Mouse (Mus musculus): Measurements from ENCODE around the gene Klhl7. TPM values are rescaled to one million over a fixed set of nuclear protein-coding genes. Genes with fewer than 3 reads are reported as not detected.

The Klhl7 gene
- total RNA-seq (2021), result 10 to 100 TPM; 50.4 to 59.1 TPM
- long read RNA-seq, experiment 1, transcript Klhl7-201 (11 exons, 2,966 nt), result major isoform, 60 of 67 reads
- long read RNA-seq, experiment 1, partial matches to known transcripts, result 2 of 67 reads
- long read RNA-seq, experiment 1, other reads (novel, unspliced or antisense), result 5 of 67 reads
- long read RNA-seq, experiment 2, transcript Klhl7-201 (11 exons, 2,966 nt), result major isoform, 72 of 79 reads
- long read RNA-seq, experiment 2, partial matches to known transcripts, result 3 of 79 reads
- long read RNA-seq, experiment 2, other reads (novel, unspliced or antisense), result 4 of 79 reads

DNA sequence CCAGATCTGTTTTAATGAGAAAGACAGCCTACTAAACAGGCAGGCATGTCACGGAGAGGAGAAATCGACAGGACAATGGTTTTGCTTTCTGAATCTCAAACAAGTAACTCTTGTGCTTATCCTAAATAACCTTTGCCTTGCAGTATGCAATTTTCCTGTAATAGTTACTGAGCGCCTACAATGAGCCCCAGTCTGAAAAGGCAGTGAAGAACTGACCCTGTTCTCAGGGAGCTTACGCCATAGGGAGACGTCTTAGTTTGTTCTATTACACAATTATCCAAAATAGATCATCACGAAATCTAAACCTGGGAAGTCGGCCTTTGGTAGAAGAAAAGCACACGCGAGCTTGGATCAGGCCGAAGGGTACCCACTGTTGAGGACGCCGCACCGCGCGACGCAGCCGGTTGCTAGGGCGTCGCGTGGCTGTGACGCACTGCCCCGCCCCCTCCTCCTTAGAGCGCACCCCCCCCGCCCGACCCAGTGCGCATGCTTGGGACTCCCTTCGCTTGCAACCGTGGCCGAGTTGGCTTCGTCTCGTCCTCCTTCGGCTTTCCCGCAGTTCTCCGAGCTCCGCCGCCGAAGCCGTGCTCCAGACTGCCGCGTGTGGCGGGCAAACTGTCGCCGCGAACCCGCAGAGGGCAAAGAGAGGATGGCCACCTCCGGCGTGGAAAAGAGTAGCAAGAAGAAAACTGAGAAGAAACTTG is at the start of gene Klhl7:
Gene Klhl7, plus strand, starts transcription at position 500 of the 704 bp plus-strand sequence.
- peak; percentile 71 to 88 for DNase-seq (ENCODE audit: low spot score in 2 of 2)

DNA sequence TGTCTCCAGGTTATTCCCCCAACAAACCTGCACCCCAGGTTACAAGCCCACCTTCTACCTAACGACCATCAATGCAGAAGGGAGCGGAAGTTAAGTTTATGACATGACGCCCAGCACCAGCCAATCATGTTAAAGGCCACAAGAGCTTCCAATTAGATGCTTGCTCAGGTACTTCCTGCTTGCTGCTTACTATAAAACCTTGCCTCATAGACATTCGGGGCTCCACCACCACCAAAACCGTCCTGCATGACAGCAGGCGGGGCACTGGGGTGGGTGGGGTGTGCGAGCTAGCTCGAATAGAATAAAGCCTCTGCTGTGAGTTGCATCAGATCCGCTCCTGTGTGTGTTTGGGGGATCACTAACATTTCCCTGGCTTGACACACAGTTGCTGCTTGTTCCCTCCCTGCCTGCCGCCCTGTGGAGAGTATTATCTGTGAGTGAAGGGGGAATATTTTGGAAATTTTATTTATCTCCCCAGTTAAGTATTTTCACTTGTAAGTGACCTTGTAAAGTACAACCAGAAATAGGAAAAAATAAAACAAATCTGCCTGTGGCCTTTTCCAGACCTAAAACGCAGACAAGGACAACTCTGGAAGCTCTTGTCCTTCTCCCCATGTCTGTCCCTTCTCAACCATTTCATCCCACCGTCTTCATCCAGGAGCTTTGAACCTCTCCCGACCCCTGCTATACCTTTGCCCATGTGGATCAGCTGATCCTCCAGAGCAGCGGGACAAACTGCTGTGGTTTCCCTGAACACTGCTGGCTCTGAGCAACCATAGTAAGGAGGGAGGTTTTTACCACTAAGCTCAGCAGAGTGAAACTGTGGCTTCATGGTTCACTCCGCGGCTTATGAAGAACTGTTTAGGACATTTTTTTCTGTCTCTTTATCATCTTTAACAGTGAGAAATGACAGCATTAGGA is 48.4 kb upstream of the Klhl7 start:
- no peak for DNase-seq (ENCODE audit: low spot score in 2 of 2)

DNA sequence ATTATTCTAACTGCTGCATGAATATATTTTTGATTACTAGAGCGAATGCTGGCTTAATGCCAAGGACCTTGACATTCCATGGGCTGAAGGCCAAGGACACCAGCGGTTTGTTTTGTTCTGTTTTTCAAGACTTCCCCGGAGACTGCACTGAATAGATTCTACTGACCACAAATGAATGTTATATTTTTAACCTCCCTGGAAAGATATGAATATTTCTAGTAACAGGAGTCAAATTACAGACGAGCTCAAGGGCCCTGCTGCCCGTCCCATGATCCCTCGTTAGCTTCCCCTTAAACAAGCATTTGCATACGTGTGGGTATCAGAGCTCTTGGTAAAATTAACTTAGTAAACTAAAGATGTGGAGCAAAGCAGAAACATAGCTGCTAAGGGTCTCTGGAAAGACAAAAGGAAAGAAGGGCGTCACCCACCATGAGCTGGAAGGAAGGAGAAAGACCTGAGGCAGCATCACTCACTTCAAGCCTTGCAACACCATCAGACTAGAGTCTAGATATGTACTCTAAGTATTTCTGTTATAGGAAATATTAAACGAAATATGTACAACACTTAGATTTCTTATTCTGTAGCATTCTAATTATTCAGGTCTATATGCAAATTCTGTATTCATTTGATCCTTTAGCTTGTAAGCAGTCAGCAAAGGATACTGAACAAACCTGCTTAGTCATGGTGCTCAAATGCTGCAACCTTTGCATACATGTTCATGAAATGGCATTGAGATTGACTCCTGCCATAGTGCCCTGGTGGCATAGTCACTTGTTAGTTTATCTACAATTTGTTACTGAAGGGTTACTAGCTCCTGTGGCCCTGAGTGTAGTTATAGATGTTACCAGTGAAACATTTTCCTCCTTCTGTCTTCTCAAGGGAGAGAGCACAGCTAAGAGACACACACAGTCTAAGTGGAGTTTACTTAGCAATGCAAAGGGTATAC is 46.9 kb upstream of the Klhl7 start:
- no peak for DNase-seq (ENCODE audit: low spot score in 2 of 2)

DNA sequence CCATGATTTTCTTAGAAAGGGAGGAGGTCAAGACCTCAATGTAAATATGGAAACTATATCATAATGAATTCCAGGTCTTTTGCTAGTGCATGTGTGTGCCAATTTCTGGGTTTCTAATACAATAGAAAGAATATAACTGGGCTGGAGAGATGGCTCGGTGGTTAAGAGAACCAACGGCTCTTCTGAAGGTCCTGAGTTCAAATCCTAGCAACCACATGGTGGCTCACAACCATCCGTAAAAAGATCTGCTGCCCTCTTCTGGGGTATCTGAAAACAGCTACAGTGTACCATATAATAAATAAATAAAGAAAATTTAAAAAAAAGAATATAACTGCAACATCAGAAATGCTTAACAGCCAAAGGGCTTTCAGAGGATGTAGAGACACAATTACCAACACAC is 46.0 kb upstream of the Klhl7 start:
- DNase-seq (ENCODE audit: low spot score in 2 of 2), result no peak

DNA sequence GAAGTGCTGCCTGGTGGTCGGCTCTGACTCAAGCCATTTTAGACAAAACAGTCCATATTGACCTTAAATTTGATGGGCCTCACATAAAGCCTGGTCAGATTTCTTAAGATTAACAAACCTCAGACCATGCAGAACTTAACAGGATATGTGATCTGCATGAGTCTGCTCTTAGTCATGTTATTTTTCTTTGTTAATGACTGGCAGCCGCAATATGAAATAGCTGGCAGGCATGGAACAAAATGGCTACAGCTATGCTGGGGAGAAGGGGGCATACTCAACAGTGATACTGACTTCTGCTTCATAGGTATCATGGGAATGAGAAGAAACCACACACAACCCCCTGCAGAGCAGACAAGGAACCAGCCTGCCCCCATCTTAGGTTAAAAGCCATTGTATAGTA is 43.5 kb upstream of the Klhl7 start:
- no peak for DNase-seq (ENCODE audit: low spot score in 2 of 2)

DNA sequence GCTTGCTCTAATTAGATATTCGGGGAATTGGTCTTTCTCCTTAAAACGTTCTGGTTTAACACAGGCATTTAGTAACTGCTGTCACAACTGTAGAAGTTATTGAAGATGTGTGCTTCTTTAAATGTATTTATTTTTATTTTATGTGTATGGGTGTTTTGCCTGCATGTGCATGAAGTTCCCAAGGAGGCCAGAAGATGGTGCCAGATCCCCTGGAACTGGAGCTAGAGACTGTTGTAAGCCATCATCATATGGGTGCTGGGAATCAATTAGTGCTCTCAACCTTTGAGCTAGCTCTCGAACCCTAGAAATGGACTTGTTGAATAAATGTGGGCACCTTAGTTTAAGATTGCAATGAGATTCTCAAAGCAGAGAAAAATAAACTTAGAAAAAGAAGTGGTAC is 42.8 kb upstream of the Klhl7 start:
- DNase-seq (ENCODE audit: low spot score in 2 of 2), result no peak

DNA sequence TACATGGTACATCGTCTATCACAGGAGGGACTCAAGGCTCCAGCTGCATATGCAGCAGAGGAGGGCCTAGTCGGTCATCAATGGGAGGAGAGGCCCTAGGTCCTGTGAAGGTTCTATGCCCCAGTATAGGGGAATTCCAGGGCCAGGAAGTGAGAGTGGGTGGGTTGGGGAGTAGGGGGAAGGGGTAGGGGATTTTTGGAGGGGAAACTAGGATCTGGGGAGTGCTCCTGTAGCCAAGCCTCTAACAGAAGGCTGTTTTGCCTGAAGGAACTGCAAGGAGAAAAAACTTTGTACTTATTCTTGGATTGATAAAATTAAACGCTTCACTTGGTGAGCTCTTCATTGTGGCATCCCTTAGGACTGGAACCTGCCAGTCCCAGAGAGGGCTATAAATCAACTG is 39.5 kb upstream of the Klhl7 start:
- no peak for DNase-seq (ENCODE audit: low spot score in 2 of 2)

DNA sequence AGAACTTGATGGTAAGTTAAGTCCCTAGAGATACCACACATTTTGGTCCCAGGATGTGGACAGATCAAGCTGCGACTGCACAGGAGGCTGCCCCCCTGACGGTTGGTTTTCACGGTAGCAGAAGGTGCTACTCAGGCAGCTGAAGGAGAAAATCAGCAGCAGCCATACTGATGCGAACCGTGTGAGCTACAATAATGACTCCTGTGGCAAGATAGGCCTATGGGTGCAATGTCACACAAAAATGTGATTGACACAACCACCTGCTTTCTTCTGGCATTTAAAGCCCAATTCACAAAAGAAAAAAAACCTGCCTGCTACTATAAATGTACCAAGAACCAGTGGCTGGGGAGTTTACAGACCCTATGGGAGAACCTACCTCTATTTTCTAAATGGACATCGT is 37.4 kb upstream of the Klhl7 start:
- no peak for DNase-seq (ENCODE audit: low spot score in 2 of 2)

DNA sequence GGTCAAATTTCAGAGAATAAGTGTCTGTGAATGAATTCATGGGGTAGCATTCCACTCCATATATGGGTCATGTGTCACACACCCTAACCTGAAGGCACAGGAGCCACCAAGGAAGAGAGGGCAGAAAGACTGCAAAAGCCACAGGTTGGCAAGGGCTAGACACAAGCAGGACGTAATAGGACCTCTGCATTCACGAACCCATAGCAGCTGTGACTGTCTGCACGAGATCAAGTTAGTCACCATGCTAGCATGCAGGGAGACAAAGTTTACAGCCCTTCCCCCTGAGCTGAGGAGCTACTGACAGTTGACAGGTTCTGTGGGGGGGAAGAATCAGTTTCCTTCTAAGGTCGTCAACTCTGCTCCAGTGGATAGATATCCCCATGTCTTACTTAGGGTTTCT is 36.9 kb upstream of the Klhl7 start:
- DNase-seq (ENCODE audit: low spot score in 2 of 2), result no peak

DNA sequence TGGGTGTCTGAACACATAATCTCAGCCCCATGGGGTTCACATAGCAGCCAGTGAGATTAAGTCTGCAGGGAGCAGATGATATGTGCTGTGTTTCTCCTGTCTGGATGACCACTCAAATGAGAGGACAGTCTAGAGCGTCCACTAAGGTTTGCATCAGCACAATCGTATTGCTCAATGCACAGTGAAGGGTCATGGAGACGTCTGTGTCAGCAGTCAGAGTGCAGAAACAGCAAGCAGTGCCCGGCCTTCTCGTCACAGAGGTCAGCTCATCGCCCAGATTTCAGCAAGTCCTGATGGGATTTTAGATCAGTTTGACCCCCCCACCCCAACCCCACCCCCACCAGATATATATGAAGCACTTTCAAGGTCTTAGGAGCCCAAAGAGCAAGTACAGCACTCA is 31.4 kb upstream of the Klhl7 start:
- DNase-seq (ENCODE audit: low spot score in 2 of 2), result no peak

DNA sequence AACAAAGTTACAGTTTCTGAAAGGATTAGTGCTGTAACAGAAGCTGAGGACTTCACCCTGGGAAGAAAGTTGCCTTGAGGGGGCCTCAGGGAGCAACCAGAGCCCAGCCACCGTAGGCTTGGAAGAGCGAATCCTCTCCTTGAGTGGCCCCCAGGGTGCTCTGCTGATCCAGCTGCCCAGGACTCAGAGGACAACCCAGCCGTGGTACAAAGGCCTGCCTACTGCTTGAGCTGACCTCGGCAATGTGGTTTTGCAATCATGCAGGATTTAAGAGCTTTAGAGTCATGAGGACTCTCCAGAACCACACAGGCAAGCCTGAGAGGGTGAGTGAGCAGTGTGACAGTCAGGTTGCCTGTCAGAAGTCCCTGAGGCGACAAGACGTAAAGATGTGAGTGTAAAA is 28.4 kb upstream of the Klhl7 start:
- DNase-seq (ENCODE audit: low spot score in 2 of 2), result no peak

DNA sequence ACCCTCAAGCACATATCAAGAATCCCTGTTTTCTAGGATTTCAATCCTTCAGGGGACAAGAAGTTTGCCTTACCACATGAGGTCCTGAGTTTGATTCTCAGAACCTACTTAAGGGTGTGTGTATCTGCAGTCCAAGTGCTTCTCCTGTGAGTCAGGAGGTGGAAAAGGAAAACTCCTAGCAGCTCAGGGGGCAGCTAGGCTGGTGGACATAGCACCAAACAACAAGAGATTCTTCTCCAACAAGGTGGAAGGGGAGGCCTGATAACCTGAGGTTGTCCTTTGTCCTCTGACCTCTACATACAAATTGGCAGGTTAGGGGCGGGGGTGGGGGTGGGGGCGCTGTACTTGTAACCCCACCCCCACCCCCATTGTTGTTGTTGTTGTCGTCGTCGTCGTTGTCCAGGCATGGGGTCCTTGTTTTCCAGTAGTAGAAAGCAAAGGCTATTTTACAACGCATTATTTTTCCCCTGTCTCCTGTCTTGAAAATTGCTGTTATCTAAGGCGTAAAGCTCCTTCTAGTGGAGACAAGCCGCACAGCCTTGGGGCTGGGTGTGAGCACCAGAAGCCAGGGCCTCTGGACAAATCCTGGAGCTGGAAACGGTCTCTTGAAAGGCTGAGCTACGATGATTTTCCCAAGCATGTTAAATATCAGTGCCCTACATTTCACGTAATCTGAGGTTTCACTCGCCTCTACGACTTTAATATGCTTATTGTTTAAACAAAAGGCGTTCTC is 23.3 kb upstream of the Klhl7 start:
- DNase-seq (ENCODE audit: low spot score in 2 of 2), result peak; percentile 24 to 70

DNA sequence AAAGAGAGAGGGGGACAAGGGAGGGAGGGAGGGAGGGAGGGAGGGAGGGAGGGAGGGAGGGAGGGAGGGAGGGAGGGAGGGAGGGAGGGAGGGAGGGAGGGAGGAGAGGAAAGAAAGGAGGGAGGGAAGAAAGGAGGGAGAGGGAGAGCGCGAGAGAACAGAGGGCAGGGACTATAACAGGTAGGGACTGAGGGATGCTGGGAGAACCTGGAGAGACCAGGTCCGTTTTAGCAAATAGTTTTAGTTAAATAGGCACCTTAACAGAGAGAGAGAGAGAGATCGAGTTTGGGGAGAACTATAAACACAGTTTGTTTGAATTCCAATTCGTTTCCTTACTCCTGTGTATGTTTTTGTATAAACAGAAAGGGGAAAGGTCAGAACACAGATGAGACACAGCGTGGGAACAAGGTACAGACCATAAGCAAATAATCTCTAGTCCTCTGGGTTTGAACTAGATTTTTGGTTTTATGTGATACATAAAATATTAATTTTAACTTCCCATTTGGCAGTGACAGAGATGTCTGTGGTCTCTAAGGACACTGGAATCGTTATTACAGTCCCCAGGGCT is 22.6 kb upstream of the Klhl7 start:
- no peak for DNase-seq (ENCODE audit: low spot score in 2 of 2)

DNA sequence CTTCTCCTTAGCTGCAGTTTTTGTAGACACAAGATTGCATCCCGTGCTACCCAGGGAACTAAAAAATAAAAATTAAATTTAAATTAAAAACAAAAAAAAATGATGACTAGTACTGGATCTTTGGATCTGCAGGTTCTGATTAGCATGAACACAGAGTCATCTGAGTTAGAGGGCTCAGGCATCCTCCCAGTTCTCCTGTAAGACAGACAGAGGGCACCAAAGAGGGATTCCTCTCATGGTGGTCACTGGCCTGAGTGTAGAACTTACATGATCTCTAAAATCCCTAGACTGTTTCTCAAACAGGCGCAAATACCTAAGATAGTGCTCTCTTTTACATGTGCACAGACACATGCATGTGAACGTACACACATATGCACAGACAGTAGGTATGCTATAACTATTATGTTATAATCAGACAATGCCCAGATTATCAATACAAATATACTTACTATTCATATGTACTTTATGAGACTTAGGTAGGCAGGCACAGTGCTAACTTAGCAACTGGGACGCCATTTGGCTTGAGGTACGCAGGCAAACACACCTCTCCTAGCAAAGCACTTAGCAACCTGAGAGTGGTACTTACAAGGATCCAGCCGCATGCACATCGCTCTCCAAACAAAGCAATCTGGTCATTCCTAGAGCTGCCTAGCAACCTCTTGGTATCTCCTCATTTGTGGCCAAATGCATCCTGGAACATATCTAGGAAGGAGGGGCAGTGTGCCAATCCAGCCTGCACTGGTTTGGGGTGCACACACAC is 21.8 kb upstream of the Klhl7 start:
- no peak for DNase-seq (ENCODE audit: low spot score in 2 of 2)

DNA sequence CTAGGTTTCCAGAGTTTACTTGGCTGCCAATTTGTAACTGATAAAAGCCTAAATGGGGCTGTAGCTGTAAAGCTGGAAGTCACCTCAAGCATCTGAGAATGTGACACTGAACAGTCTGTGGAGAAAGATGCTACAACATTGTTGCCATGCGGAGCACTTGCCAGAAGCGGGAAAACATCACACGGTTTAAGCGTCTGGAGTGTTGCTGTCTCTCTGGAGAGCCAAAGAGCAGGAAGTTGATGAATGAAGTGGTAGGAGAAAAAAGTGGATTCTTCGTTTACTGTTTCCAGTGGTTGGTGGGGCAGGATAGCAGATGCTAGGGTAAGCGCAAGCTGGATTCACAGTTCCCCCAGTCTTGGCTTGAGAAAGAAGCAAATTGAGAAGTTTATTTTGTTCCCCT is 19.6 kb upstream of the Klhl7 start:
- DNase-seq (ENCODE audit: low spot score in 2 of 2), result no peak

DNA sequence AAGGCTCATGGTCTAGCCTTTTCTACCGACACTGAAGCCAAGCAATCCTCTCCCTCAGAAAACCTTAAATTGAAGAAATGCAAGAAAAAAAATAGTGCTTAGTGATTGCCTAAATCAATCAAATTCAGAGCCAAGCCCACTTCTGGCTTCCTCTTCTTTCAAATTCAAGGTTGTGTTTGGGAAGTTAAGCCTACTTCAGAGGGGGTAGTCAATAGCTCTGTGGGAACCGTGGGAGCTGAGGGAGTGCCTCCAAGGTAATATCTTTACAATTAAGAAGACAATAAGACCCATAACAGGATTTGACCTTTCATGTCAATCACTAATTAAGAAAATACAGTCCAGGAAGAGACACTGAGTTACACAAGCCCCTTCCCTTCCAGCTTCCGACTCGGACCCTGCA is 15.6 kb upstream of the Klhl7 start:
- DNase-seq (ENCODE audit: low spot score in 2 of 2), result no peak

DNA sequence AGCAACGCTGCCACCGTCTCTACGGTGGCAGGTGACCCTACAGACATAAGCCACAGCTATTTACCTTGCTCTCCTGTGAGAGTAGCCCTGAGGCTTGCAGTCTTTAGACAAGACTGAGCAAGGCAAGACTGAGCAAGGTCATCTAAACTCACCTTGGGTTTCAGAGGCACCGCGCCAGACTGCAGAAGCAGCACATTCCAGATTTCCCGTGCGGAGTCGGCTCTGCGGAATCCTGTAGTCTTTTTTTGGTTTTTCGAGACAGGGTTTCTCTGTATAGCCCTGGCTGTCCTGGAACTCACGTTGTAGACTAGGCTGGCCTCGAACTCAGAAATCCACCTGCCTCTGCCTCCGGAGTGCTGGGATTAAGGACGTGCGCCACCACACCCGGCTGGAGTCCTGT is 14.2 kb upstream of the Klhl7 start:
- DNase-seq (ENCODE audit: low spot score in 2 of 2), result no peak

DNA sequence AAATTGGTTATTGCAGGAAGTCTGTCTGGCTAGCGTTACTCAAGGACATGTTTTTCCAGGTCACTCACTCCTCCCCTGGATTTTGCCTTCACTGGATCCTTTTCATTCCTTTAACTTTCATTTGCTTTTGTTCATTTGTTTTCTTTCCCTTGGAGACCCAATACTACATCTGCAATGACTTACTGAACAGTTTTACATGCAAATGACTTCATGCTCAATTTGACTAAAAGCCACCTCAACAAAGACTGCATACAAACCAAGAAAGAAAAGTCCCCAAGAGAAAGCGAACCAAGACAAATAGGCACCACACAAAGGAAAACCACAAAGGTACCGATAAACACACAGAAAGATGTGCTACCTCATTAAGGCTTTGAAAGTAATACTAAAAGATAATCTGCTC is 13.5 kb upstream of the Klhl7 start:
- no peak for DNase-seq (ENCODE audit: low spot score in 2 of 2)

DNA sequence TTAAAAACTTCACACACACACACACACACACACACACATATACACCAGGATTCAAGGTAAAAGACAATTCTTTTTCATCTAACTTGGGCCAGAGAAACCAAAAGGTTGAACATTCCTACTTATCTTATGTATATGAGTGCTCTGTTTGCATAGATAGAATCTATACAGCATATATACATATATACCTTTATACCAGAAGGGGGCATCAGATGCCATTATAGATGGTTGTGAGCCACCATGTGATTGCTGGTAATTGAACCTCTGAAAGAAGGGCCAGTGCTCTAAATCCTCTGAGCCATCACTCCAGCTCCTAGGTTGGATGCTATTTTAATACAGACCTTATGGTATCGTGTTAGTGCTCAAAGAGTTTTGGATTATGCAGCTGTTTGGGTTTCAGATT is 12.0 kb upstream of the Klhl7 start:
- no peak for DNase-seq (ENCODE audit: low spot score in 2 of 2)

Measured in gastrocnemius, postnatal 4 days (tissue).